Mouse (Mus musculus) embryonic fibroblast, embryonic 13.5 days (primary cell): ENCODE measurements around the gene Rora.

Source experiments
- CTCF ChIP-seq: IDR thresholded peaks from 2 replicates; pipeline ENCODE4 v1.5.1; 2011; ENCODE audit warnings: mild to moderate bottlenecking, control low read depth, low read length, moderate library complexity, borderline replicate concordance; ENCODE audit not compliant: insufficient read depth
- POLR2A ChIP-seq: IDR thresholded peaks from 2 replicates; pipeline ENCODE4 v1.6.1; 2011; ENCODE audit warnings: low read depth, mild to moderate bottlenecking, control low read depth, low read length, moderate library complexity

DNA sequence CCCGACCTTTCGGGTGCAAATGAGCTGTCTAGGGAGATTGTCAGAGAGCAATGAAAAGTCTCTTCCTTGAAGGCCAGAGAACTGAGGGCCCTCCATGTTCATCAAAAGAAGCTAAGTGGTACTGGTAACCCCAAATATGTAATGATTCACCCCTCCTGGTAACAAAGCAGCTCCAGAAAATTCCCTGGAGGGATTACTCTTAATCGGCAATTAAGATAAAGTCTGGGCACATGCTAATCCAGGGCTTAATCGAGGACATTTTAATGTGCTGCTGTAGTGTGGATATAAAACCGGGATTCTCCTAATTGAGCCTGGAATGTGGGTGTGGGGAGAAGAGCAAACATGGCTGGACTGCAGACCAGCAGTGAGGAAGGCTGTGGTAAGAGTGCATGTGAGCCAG lies 450.7 kb downstream of the Rora start:
- TF ChIP-seq CTCF: no peak
- no peak for TF ChIP-seq POLR2A
